Mouse (Mus musculus) heart, embryonic 14.5 days (tissue): ENCODE measurements around the gene Afm. TPM values are rescaled to one million over a fixed set of nuclear protein-coding genes. Genes with fewer than 3 reads are reported as not detected.
A peak's percentile ranks its signal among the peaks of the same experiment; 100 is the strongest.

ENCODE experiments used
- ATAC-seq: fragments of 200-750 bp; cut with Nextera tagmentation; 2 replicates; pipeline ENCODE4 v1.8.0; 2017; ENCODE audit warnings: low read depth, moderate TSS enrichment; ENCODE audit not compliant: insufficient number of reproducible peaks, insufficient read depth, low FRiP score
- H3K27ac ChIP-seq, 2 experiments: fragments of 200-500 bp in 1 of 2; fragments of 300-500 bp in 1 of 2; sonication (generic) in 1 of 2; replicated peaks in 1 of 2; 2 replicates each; pipeline ENCODE4 v1.5.1; 2012 to 2014; ENCODE audit warnings: low read depth in 2 of 2, low read length in 2 of 2, control low read depth in 1 of 2, mild to moderate bottlenecking in 1 of 2, mixed read lengths in 1 of 2; ENCODE audit not compliant: control insufficient read depth in 1 of 2, insufficient read depth in 1 of 2
- H3K27me3 ChIP-seq: fragments of 300-500 bp; sonication (generic); 2 replicates; pipeline ENCODE4 v1.6.1; 2014; ENCODE audit warnings: mild to moderate bottlenecking, low read length, control low read depth; ENCODE audit not compliant: control insufficient read depth, insufficient read depth
- H3K36me3 ChIP-seq: fragments of 300-500 bp; sonication (generic); 2 replicates; pipeline ENCODE4 v1.6.1; 2014; ENCODE audit warnings: mild to moderate bottlenecking, control low read depth, low read length, mixed read lengths; ENCODE audit not compliant: control insufficient read depth, insufficient read depth
- H3K4me1 ChIP-seq, 2 experiments: fragments of 200-500 bp in 1 of 2; fragments of 300-500 bp in 1 of 2; sonication (generic) in 1 of 2; 2 replicates each; pipeline ENCODE4 v1.6.1; 2012 to 2014; ENCODE audit warnings: low read length in 2 of 2, control low read depth in 1 of 2, mixed read lengths in 1 of 2; ENCODE audit not compliant: control insufficient read depth in 2 of 2, insufficient read depth in 2 of 2
- H3K4me2 ChIP-seq: fragments of 300-500 bp; sonication (generic); 2 replicates; pipeline ENCODE4 v1.6.1; 2014; ENCODE audit warnings: mild to moderate bottlenecking, low read length
- H3K4me3 ChIP-seq, 2 experiments: fragments of 200-500 bp in 1 of 2; fragments of 300-500 bp in 1 of 2; sonication (generic) in 1 of 2; 2 replicates each; pipeline ENCODE4 v1.5.1; 2012 to 2014; ENCODE audit warnings: low read length in 2 of 2, mild to moderate bottlenecking in 2 of 2, control low read depth in 1 of 2, low read depth in 1 of 2, moderate library complexity in 1 of 2; ENCODE audit not compliant: control insufficient read depth in 1 of 2, insufficient read depth in 1 of 2
- H3K9ac ChIP-seq: fragments of 300-500 bp; sonication (generic); 2 replicates; pipeline ENCODE4 v1.6.1; 2014; ENCODE audit warnings: mild to moderate bottlenecking, low read length
- H3K9me3 ChIP-seq: fragments of 300-500 bp; sonication (generic); 2 replicates; pipeline ENCODE4 v1.6.1; 2016; ENCODE audit warnings: low read length, control low read depth; ENCODE audit not compliant: control insufficient read depth
- WGBS: fragments of 180-500 bp; shearing (Covaris S2); extraction: QIAGEN DNeasy Blood & Tissue Kit; methylation state at CpG from one replicate; pipeline ENCODE4 v1.1.7; 2014; 5-methylcytosine and 5-hydroxymethylcytosine counted together
- polyA plus RNA-seq: library from polyadenylated mRNA; unstranded; fragments of >200 nt; fragmentation: Nextera tagmentation; extraction: Ambion mirVana; gene quantifications from 2 replicates; pipeline ENCODE4 v1.2.1, GENCODE M21; 2014

Gene Afm
- polyA plus RNA-seq, 1 experiment from 2014 or later, result not detected

GRCm38 (mm10) chr5:90485597-90485996 lies 33.1 kb upstream of the Afm start:
- 90% methylated on average over 7 of the region's 7 CpGs for WGBS

GRCm38 (mm10) chr5:90488323-90488722 lies 30.4 kb upstream of the Afm start:
- H3K36me3 ChIP-seq, result no peaks in the 10 kb centered on the region
- H3K9me3 ChIP-seq, result no peaks in the 10 kb centered on the region
- H3K27me3 ChIP-seq, result no peaks in the 10 kb centered on the region
- no peak overlapping the region for H3K4me3 ChIP-seq
- H3K27ac ChIP-seq, result no peak overlapping the region
- no peak for ATAC-seq
- H3K4me2 ChIP-seq, result no peak overlapping the region
- no peaks in the 10 kb centered on the region for H3K4me1 ChIP-seq
- WGBS, result 78% methylated on average over 7 of the region's 7 CpGs
- no peak overlapping the region for H3K9ac ChIP-seq

More at GRCm38 (mm10) chr5:90485597-90485996, 33.1 kb upstream of the Afm start:
- H3K9me3 ChIP-seq, result no peaks in the 10 kb centered on the region
- H3K27me3 ChIP-seq, result no peaks in the 10 kb centered on the region
- H3K4me1 ChIP-seq, result no peaks in the 10 kb centered on the region
- H3K9ac ChIP-seq, result no peak overlapping the region
- H3K4me2 ChIP-seq, result no peak overlapping the region
- H3K36me3 ChIP-seq, result no peaks in the 10 kb centered on the region
- no peak overlapping the region for H3K27ac ChIP-seq
- H3K4me3 ChIP-seq, result no peak overlapping the region
- no peak for ATAC-seq

GRCm38 (mm10) chr5:90490518-90490917 lies 28.2 kb upstream of the Afm start, which contains the start of gene Afp:
Gene Afp, plus strand, starts transcription at chr5:90490737.
- no peaks in the 10 kb centered on the region for H3K36me3 ChIP-seq
- ATAC-seq, result no peak
- H3K9ac ChIP-seq, result no peak within 1 kb of the TSS
- H3K4me2 ChIP-seq, result no peak within 1 kb of the TSS
- no peak within 1 kb of the TSS for H3K27ac ChIP-seq
- H3K9me3 ChIP-seq, result no peaks in the 10 kb centered on the region
- WGBS, result 83% methylated on average over 7 of the region's 7 CpGs
- no peaks in the 10 kb centered on the region for H3K4me1 ChIP-seq
- H3K27me3 ChIP-seq, result no peaks in the 10 kb centered on the region
- H3K4me3 ChIP-seq, result no peak within 1 kb of the TSS

GRCm38 (mm10) chr5:90492440-90492839 lies 26.3 kb upstream of the Afm start:
- WGBS, result 72% methylated on average over 9 of the region's 9 CpGs
- no peaks in the 10 kb centered on the region for H3K27me3 ChIP-seq
- ATAC-seq, result no peak
- H3K36me3 ChIP-seq, result no peaks in the 10 kb centered on the region
- H3K9ac ChIP-seq, result no peak overlapping the region
- no peak overlapping the region for H3K27ac ChIP-seq
- H3K4me1 ChIP-seq, result no peaks in the 10 kb centered on the region
- H3K4me2 ChIP-seq, result peak overlapping the region; percentile 47
- H3K9me3 ChIP-seq, result no peaks in the 10 kb centered on the region
- H3K4me3 ChIP-seq, result no peak overlapping the region

- Histone ChIP-seq H3K27ac (no peak overlapping the region), H3K4me1 (no peaks in the 10 kb centered on the region), H3K27me3 (no peaks in the 10 kb centered on the region), H3K4me3 (no peak overlapping the region), H3K9me3 (no peaks in the 10 kb centered on the region), H3K9ac (no peak overlapping the region), H3K4me2 (no peak overlapping the region), H3K36me3 (no peaks in the 10 kb centered on the region)
- ATAC-seq, result no peak
- WGBS, result 90% methylated on average over 4 of the region's 4 CpGs
Measured at GRCm38 (mm10) chr5:90494308-90494707, 24.4 kb upstream of the Afm start.

GRCm38 (mm10) chr5:90499509-90499908 lies 19.2 kb upstream of the Afm start:
- Histone ChIP-seq H3K9me3 (no peaks in the 10 kb centered on the region), H3K27me3 (no peaks in the 10 kb centered on the region), H3K9ac (no peak overlapping the region), H3K36me3 (no peaks in the 10 kb centered on the region), H3K27ac (no peak overlapping the region), H3K4me1 (no peaks in the 10 kb centered on the region), H3K4me3 (no peak overlapping the region), H3K4me2 (no peak overlapping the region)
- WGBS, result 80% methylated on average over 7 of the region's 7 CpGs
- no peak for ATAC-seq

GRCm38 (mm10) chr5:90500714-90501113 lies 18.0 kb upstream of the Afm start:
- H3K27me3 ChIP-seq, result no peaks in the 10 kb centered on the region
- 4% methylated on average over 6 of the region's 6 CpGs for WGBS
- H3K9ac ChIP-seq, result no peak overlapping the region
- no peaks in the 10 kb centered on the region for H3K9me3 ChIP-seq
- no peak overlapping the region for H3K4me3 ChIP-seq
- H3K36me3 ChIP-seq, result no peaks in the 10 kb centered on the region
- H3K4me2 ChIP-seq, result no peak overlapping the region
- no peak for ATAC-seq
- no peak overlapping the region for H3K27ac ChIP-seq
- no peaks in the 10 kb centered on the region for H3K4me1 ChIP-seq

GRCm38 (mm10) chr5:90501752-90502151 lies 17.0 kb upstream of the Afm start:
- Histone ChIP-seq H3K9ac (no peak overlapping the region), H3K27ac (no peak overlapping the region), H3K4me2 (no peak overlapping the region), H3K36me3 (no peaks in the 10 kb centered on the region), H3K4me1 (no peaks in the 10 kb centered on the region), H3K9me3 (no peaks in the 10 kb centered on the region), H3K4me3 (no peak overlapping the region), H3K27me3 (no peaks in the 10 kb centered on the region)
- no peak for ATAC-seq
- WGBS, result 77% methylated on average over 5 of the region's 5 CpGs
